In genomic region chr9:69472724-69473123, GRCm38 (mm10) we compare ENCODE assay signal across 8 mouse cellular contexts. TPM values are rescaled to one million over a fixed set of nuclear protein-coding genes. Genes with fewer than 3 reads are reported as not detected.
DNase-seq lines count a peak whose midpoint lies in the region; ATAC-seq and TF ChIP-seq lines count a peak whose summit lies in the region.

No protein-coding gene starts in this region.

- peaks cover 6% of the 10 kb centered on the region; the same call in 1 of the 2 replicates for H3K4me1 ChIP-seq in midbrain, postnatal 0 days (ENCODE audit: insufficient read depth, low read length)
- H3K4me1 ChIP-seq in midbrain, embryonic 16.5 days (ENCODE audit: control insufficient read depth, insufficient read depth, low read length), result peaks cover 11% of the 10 kb centered on the region
- peaks cover 70% of the 10 kb centered on the region for H3K4me1 ChIP-seq in kidney, embryonic 15.5 days

- no peak overlapping the region for H3K9ac ChIP-seq in midbrain, postnatal 0 days (replicated peaks; ENCODE audit: low read length, poor library complexity, severe bottlenecking)
- H3K9ac ChIP-seq in midbrain, embryonic 16.5 days (ENCODE audit: low read depth, low read length), result no peak overlapping the region
- H3K9ac ChIP-seq in kidney, embryonic 15.5 days, result no peak overlapping the region

- H3K4me2 ChIP-seq in midbrain, postnatal 0 days (ENCODE audit: low read depth, low read length, poor library complexity, severe bottlenecking), result no peak overlapping the region
- no peak overlapping the region for H3K4me2 ChIP-seq in midbrain, embryonic 16.5 days (ENCODE audit: low read length)
- H3K4me2 ChIP-seq in kidney, embryonic 15.5 days, result no peak overlapping the region

- no peak overlapping the region; the same call in 1 of the 2 replicates for H3K27ac ChIP-seq in midbrain, postnatal 0 days (ENCODE audit: low read depth, low read length)
- H3K27ac ChIP-seq in midbrain, embryonic 16.5 days (ENCODE audit: low read length), result no peak overlapping the region; the same call in 1 of the 2 replicates
- H3K27ac ChIP-seq in kidney, embryonic 15.5 days, result peak overlapping the region; percentile 90

- H3K27me3 ChIP-seq in midbrain, postnatal 0 days (ENCODE audit: insufficient read depth, low read length), result no peaks in the 10 kb centered on the region
- no peaks in the 10 kb centered on the region for H3K27me3 ChIP-seq in midbrain, embryonic 16.5 days (ENCODE audit: control insufficient read depth, insufficient read depth, low read depth, low read length)
- H3K27me3 ChIP-seq in kidney, embryonic 15.5 days, result no peaks in the 10 kb centered on the region

- DNase-seq in midbrain, postnatal 0 days (ENCODE audit: low spot score), result peak; percentile 56
- DNase-seq in gastrocnemius, postnatal 4 days (ENCODE audit: low spot score in 2 of 2), result peak; percentile 44 to 80
- peak; percentile 83 for DNase-seq in skeletal muscle tissue, adult 2 months (ENCODE audit: low read depth, low spot score)
- no peak for DNase-seq in spleen, adult 18-20 months
- DNase-seq in cerebellum, postnatal 4 days (ENCODE audit: low spot score in 2 of 2), result no peak

- ATAC-seq in midbrain, postnatal 0 days (ENCODE audit: low FRiP score), result no peak
- no peak for ATAC-seq in midbrain, embryonic 16.5 days
- peak; percentile 52 for ATAC-seq in kidney, embryonic 15.5 days (replicated peaks; ENCODE audit: low FRiP score)
- ATAC-seq in frontal cortex, adult (ENCODE audit: low TSS enrichment), result no peak

- H3K36me3 ChIP-seq in midbrain, postnatal 0 days (ENCODE audit: insufficient read depth, low read length), result no peaks in the 10 kb centered on the region
- H3K36me3 ChIP-seq in midbrain, embryonic 16.5 days (ENCODE audit: control insufficient read depth, insufficient read depth, low read length), result no peaks in the 10 kb centered on the region
- H3K36me3 ChIP-seq in kidney, embryonic 15.5 days, result peaks cover 50% of the 10 kb centered on the region

- H3K4me3 ChIP-seq in midbrain, postnatal 0 days (ENCODE audit: low read depth, low read length), result no peak overlapping the region
- H3K4me3 ChIP-seq in midbrain, embryonic 16.5 days (ENCODE audit: low read depth, low read length), result no peak overlapping the region
- H3K4me3 ChIP-seq in kidney, embryonic 15.5 days (replicated peaks), result no peak overlapping the region

- no peaks in the 10 kb centered on the region for H3K9me3 ChIP-seq in midbrain, postnatal 0 days (ENCODE audit: low read length)
- no peaks in the 10 kb centered on the region for H3K9me3 ChIP-seq in midbrain, embryonic 16.5 days (replicated peaks; ENCODE audit: control insufficient read depth, low read length, poor library complexity, severe bottlenecking)
- H3K9me3 ChIP-seq in kidney, embryonic 15.5 days (replicated peaks), result no peaks in the 10 kb centered on the region

- TF ChIP-seq CTCF in midbrain, postnatal 0 days (IDR thresholded peaks at IDR 0.05), result no peak

- 78% methylated on average over 6 of the region's 6 CpGs for WGBS in midbrain, postnatal 0 days
- 77% methylated on average over 6 of the region's 6 CpGs for WGBS in midbrain, embryonic 16.5 days
- WGBS in kidney, embryonic 15.5 days, result 54% methylated on average over 6 of the region's 6 CpGs

RNA-seq across cellular contexts. Expression of gene Anxa2, which starts 19.3 kb away (rescaled TPM):
- 68.4 and 73.2 TPM in 2 replicates for total RNA-seq in midbrain, postnatal 0 days (2014; rRNA removed)
- 69.2 and 79.1 TPM in 2 replicates for polyA plus RNA-seq in midbrain, postnatal 0 days (2015; fragmentation: Nextera tagmentation; extraction: Ambion mirVana)
- polyA plus RNA-seq in midbrain, embryonic 16.5 days (2015; fragmentation: Nextera tagmentation; extraction: Ambion mirVana), result 95.3 and 96.4 TPM in 2 replicates
- 100 to 1,000 TPM; 342 to 392 TPM for total RNA-seq in gastrocnemius, postnatal 4 days (2021)
- 567 and 614 TPM in 2 replicates for polyA plus RNA-seq in kidney, embryonic 15.5 days (2015; fragmentation: Nextera tagmentation; extraction: Ambion mirVana)

Comparison
In these comparisons a context has a peak if more than half of its experiments do, and no peak if none do; other contexts are left out.
1. DNase-seq: peak in midbrain, postnatal 0 days (single experiment), gastrocnemius, postnatal 4 days (2 of 2) and skeletal muscle tissue, adult 2 months (single experiment); none in spleen, adult 18-20 months (0 of 2) and cerebellum, postnatal 4 days (0 of 2).